Mouse (Mus musculus) cerebellum, adult 2 months (tissue): ENCODE data around the gene Cdh18.

Experiments used
- CTCF ChIP-seq: fragments of 200-500 bp; IDR thresholded peaks from 2 replicates; pipeline ENCODE4 v1.5.1; 2011; ENCODE audit warnings: low read depth, mild to moderate bottlenecking, control low read depth, low read length, moderate library complexity, borderline replicate concordance; ENCODE audit not compliant: insufficient read depth
- POLR2A ChIP-seq: fragments of 200-500 bp; IDR thresholded peaks from 2 replicates; pipeline ENCODE4 v1.6.1; 2011; ENCODE audit warnings: low read length, control low read depth, borderline replicate concordance; ENCODE audit not compliant: insufficient read depth

DNA sequence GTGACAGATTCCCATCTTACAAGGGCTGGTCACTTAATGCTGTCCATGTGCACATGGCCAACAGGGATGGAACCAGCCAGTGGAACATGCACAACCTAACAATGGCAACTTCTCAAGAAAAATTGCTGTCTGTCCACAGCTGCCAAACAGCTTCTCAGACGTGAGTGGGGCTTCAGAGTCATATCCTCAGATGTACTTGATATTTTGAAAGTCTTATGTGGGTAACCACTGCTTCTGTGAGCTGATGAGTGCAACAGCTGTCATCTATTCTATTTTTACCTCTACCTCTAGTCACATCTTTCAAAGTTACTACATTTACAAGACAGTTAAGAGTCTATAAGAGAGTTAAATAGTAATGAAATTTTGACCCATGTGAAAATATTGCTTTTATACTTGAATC is 818.9 kb downstream of the Cdh18 start:
- no peak for TF ChIP-seq POLR2A
- no peak for TF ChIP-seq CTCF
